Mouse (Mus musculus) large intestine, adult 2 months (tissue): ENCODE results near the gene Tmem11. TPM values are rescaled to one million over a fixed set of nuclear protein-coding genes. Genes with fewer than 3 reads are reported as not detected.

ENCODE experiments used
- DNase-seq: peaks from one replicate; pipeline ENCODE4 v3.0.0-alpha.2; 2012; ENCODE audit warnings: low read depth, low spot score
- WGBS: fragments of 180-500 bp; shearing (Covaris S2); methylation state at CpG from one replicate; pipeline ENCODE4 v1.1.7; 2018; 5-methylcytosine and 5-hydroxymethylcytosine counted together
- polyA plus RNA-seq: library from polyadenylated mRNA; depleted of rRNA; stranded (reverse); fragments of >200 nt; gene quantifications from 2 replicates; pipeline ENCODE4 v1.2.3, GENCODE M21; 2012; rRNA removed

Gene Tmem11
- 59.9 and 74.0 TPM in 2 replicates for polyA plus RNA-seq

DNA sequence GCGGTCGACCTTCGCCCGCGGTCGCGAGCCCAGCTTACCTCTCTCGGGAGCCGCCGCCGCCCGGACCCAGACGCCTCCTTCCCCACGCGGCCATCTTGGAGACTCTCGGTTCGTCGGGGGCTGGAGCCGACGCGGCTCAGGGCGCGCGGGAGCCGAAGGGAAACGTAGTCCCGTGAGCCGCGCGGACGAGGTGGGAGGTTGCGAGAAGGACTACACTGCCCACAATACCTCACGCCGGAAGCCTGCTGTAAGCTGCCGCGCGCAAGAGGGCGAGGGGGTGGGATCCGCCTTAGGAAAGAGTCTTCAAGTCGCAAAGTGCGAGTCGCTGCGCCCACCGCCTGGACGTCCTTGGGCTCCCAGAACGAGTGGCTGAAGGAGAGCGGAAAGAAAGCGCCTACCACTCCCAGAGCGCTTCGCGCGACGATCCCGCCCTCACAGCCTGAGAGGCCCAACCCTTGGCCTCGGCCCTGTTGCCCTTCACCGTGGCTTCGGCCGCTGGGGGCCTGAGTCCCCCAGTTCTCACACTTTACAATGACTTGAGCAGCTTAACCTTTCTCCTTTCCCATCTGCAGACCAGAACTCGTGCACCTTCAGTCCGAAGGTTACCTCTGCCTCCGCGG lies at the start of gene Tmem11:
Tmem11 (minus strand) TSS at position 598 of the 620 bp plus-strand sequence.
- peak; percentile 85 for DNase-seq
- WGBS = under 1% methylated on average over 62 of the region's 62 CpGs

DNA sequence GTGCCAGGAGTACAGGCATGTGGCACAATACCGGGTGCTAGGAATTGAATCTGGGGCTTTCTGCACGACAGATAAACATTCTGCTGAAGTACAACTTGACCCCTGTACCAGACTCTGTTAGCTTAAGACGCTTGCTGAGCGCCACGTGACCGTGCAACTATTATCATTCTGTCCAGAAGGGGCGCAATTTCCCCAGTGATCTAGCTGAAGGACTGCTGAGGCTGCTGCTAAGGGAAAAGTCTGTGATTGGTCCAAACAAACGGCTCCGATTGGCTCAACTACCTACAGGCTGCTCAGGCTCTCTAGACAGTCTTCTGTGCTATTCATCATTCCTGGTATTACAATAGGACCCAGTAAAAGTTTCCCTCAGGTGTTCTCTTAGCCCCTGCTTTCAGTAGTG lies 48.2 kb upstream of the Tmem11 start:
- DNase-seq = peak; percentile 93
- 0% methylated on average over 9 of the region's 9 CpGs for WGBS

DNA sequence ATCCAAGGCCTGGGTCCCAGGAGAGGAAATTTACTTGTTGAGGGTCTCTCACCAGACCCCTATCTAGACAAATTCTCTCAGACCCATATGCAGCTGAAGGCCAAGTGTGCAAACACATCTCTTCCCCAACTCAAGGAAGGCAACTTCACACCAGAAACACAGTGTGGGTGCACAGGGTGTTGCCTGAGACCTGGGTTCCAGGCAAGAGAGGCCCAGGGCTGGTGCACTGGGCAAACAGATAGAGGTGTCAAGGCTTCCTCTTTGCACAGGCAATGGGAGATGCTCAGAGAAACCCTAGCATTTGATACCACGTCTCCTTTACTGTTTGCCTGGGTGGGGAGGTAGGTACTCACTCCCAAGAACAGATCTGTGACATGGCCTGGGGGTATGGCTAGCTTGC lies 45.9 kb upstream of the Tmem11 start:
- no peak for DNase-seq
- 84% methylated on average over 1 of the region's 1 CpGs for WGBS

DNA sequence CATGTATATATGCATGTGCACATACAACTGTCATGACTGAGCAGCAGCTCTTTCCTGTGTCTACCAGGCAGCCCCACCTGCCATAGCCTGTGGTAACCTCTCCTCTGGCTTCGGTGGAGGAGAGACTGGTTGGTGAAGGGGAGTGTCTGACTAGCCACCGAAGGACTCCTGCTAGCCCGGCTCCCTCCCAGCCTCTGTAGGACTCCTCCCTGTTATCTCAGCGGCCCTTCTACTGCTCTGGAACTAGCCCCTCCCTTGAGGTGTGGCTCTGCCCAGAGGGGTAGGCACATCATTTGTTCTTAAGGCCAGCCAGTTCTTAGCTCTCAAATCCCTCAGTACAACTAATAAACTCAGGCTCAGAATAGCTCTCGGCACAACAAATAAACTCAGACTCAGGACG lies 45.4 kb upstream of the Tmem11 start:
- DNase-seq = no peak
- WGBS = 30% methylated on average over 6 of the region's 6 CpGs

DNA sequence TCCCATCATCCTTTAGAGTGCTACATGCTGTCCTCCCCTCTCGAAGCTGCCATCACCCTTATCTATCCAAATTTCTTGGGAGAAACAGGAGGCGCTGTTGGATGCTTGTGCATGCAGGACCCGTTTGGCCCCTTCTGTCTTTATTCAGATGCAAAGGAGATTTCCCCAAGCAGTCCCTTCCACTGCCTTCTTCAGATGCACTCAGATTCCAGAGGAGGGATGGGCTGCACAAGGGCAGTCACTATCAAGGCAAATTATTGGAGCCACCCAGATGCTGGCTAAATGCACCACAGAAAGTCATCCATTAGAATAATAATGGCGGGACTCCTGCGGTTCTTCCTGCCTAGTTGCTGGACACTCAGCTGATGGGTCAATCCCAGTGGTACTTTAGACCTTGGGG lies 43.9 kb upstream of the Tmem11 start:
- DNase-seq = no peak
- 84% methylated on average over 5 of the region's 5 CpGs for WGBS

DNA sequence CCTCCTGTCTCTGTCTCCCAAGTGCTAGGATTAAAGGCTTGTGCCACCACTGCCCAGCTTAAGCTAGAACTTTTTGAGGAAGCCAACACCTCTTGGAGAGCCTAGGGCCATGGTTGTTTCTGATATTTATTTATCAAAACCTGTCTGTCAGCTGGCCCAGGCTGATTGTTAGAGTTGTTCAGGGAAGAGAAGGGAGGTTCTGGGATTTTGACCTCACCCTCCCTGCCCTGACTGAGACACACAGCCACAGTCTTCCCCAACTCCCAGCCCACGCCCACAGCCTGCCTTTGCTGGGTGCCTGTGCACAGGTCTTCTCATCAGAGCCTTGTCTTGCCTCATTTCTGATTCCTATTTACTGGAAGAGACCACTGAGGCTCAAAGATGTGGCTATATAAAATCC lies 43.1 kb upstream of the Tmem11 start:
- no peak for DNase-seq
- 82% methylated on average over 1 of the region's 1 CpGs for WGBS

DNA sequence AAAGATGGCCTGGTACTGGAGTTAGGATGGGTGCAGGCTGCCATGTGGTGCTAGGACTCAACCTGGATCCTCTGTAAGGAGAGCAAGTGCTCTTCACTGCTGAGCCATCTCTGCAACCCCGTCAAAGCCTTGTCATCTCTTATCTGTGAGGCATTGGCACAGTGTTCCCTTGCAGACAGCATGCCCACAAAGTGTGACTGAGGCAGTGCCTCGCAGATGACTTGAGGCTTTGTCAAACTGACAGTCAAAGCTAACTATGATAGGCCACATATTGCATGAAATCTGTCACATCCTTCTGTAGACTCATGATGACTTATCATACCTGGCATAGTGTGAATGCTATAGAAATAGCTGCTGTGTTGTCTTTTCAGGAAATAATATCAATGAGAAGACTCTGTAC lies 40.9 kb upstream of the Tmem11 start:
- DNase-seq = no peak
- 91% methylated on average over 2 of the region's 2 CpGs for WGBS

DNA sequence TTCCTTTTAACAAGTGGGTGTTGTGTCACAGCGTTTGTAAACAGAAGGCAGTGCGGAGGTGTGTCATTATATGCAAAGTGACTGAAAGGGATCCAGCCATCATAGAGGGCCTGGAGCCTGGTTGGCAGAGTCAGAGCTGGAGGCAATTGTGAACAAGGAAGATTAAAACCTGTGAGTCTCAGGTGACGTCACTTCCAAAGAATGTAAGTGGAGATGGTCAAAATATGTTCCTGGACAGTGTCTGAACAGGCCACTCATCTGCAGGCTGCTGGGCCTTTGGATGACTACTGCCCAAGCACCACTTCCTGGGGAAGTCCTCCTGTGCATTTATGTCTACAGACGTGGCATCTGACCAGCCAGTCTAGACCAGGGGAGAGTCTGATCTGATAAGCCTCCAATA lies 36.1 kb upstream of the Tmem11 start:
- no peak for DNase-seq
- WGBS = 59% methylated on average over 4 of the region's 4 CpGs

DNA sequence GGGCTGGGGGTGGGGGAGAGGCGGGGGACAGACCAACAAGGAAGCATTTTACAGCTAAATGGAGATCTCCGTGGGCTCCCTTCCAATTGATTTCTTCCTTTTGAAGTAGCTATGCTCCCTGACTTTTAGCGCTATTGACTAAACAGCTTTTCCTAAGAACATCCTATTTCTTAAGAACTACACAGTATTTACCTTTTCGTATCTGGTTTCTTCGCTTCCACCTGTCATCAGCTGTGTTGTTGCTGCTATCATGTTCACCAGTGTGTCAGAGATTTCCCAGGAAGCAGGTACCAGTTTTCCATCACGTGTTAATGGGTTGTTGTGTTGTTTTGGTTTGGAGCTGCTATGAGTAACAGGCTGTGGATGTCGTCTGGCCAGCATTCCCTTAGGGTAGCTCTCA lies 35.4 kb upstream of the Tmem11 start, which contains the start of gene Natd1:
Natd1 (minus strand) TSS at position 260 of the 400 bp plus-strand sequence.
- 22% methylated on average over 7 of the region's 7 CpGs for WGBS
- DNase-seq = no peak

DNA sequence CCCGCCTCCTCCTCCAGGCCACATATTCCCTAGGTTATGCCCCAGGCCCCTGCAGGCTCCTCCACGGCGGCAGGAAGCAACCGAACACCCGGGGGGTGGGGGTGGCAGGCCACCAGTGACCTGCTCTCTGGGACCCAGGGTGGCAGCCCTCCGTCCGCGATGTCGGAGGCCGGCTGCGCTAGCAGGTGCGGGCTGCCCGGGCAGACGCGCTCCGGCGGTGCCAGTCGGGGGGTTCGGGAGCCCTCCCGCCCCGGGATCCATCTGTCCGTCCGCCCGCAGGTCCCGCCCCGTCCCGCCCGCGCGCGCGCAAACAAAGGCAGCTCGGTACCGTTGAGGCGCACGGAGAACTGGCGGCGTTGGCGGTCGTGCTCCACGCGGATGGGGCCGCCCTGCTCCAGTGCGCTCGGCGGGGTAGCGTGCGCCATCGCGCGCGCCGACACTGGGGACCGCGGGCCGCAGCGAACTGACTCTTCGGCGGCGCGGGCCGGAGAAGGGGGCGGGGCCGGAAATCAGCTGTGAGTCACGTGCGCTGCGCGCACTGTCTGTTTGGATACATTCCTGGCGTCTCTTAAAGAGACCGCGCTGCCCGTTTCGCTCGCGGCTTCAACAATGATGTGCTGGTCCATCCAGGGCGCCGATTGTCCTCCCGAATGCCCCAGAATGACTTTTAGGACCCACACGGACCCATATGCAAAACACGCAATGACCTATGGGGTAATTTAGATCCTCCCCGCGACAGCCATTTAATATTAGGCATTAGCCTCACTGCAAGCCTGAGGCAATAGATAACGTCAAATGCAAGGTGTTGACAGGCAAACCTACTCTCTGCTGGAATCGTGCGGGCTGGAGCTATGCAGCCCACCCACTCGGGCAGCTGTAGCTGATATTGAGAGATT lies 34.5 kb upstream of the Tmem11 start:
- WGBS = under 1% methylated on average over 85 of the region's 86 CpGs
- DNase-seq = no peak

DNA sequence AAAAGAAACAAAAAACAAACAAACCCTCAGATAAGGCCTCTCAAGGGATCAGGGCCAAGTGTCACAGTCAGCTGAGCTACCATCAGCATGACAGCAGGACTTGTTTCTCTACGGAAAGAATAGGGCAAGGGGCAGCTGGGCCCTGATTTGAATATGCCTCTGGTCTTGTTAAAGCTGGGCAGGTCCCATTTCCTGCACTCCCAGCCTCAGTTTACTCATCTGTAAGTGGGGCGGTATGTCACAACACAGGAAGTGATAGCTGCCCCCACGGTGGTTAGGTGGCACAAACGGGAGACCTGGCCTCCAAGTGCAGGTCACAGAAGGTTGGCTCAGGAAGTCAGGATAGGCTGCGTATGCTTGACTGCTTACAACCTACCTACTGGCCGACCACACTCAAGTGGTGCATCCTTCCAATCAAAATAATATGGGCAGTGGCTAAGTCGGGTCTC lies 33.5 kb upstream of the Tmem11 start:
- 17% methylated on average over 7 of the region's 7 CpGs for WGBS
- DNase-seq = no peak

DNA sequence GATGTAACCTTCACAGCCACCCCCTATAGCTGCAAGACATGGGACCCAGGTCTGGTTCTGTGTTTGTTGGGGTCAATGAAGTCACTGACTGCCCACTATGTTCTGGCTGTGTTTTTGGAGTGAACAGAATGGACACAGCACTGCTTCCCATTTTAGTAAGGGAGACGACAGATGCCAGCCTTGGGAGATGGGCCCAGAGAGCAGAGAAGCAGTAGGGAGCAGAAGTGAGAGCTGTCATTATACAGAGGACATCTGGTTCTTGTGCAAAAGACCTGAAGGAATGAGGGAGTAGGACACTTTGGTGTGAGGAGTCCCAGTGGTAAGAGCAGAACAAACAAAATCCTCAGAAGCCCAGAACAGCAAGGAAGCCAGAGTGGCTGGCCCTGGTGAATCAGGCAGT lies 30.6 kb upstream of the Tmem11 start:
- 78% methylated on average over 1 of the region's 1 CpGs for WGBS

DNA sequence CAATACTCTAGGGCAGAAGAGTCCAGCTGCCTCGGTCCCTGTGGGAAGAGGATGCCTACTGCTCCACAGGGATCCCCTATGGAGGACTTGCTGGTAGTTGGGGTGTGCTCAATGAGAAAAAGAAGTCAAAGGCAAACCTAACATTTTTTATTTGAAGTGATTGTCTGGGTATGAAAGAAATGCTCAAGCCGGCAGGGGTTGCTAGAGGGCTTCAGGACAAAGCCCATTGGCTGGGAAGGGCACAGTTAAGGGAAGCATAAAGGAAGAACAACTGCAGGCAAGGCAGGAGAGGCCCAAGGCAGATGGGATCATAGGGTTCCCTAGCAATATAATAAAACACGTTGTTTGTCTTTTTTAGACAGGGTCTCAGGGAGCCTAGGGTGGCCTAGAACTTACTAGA lies 29.0 kb upstream of the Tmem11 start:
- 61% methylated on average over 3 of the region's 3 CpGs for WGBS
- DNase-seq = no peak

More for the DNA sequence above, 30.6 kb upstream of the Tmem11 start:
- no peak for DNase-seq

DNA sequence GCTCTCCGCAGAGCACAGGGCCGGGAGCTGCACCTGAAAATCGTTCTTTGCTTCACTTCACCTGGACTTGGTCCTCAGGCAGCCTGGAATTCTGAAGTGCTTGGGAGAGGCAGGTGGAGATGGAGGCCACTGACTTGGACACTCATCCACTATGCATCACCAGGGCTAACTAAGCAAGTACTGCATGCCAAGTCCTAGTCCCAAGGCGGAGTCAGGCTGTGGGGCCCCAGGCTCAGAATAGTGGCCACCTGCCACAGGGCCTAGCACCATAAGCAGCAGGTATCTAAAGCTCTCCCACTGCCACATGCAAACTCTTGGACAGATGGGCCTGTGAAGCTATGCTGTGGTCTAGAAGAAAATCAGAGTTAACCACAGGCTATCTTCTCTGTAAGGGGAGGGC lies 27.4 kb upstream of the Tmem11 start:
- DNase-seq = no peak
- 85% methylated on average over 4 of the region's 4 CpGs for WGBS

DNA sequence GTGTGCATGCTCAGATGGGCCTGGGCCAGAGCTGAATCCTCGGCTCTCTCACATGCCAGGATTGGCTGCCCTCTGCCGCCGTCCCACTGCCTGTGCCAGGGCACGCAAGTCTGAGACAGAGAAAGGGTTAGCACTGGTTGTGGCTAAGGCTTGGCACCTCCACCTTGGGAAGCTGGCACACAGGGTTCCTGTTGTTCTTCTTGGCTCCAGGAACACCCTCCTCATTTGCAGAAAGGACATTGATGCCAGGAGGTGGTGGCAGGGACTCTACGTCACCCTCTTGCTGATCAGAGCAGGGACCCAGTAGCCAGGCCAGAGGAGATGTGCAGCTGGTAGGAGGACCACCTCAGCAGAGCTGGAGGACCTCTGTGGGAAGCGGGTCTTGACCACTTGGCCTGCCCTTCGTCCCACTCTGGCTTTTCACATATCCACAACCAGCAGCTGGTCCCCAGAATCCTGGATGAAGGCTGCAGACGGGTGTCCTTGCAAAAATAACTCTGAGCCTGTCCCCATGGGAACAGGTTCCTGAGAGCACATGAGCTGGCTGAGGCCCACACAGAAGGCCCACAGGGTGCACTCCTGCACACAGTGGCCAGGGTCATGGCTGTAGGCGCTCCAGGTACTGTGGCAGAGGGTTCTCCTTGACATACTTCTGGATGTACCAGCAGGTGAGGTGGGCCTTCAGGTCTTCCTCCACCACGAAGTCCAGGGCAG lies 26.5 kb upstream of the Tmem11 start:
- no peak for DNase-seq
- WGBS = 89% methylated on average over 10 of the region's 10 CpGs

DNA sequence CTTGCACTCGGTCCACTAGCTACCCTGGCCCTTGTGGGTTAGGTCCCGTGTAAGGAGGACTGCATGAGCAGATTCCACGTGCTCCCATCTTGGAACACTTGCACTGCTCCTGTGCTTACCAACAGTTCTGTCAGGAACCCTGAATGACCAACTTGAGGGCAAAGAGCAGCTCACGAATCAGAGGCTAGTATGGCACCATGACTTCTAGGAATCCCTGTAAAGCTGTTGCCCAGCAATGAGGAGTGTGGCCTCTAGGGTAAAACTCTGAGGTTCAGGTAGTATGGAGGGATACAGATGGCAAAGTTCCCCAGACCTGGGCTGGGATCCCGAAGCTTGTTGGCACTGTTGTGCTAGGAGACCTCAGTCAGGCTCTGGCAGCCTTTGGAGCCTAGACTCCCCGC lies 24.6 kb upstream of the Tmem11 start:
- WGBS = 87% methylated on average over 6 of the region's 6 CpGs
- no peak for DNase-seq

DNA sequence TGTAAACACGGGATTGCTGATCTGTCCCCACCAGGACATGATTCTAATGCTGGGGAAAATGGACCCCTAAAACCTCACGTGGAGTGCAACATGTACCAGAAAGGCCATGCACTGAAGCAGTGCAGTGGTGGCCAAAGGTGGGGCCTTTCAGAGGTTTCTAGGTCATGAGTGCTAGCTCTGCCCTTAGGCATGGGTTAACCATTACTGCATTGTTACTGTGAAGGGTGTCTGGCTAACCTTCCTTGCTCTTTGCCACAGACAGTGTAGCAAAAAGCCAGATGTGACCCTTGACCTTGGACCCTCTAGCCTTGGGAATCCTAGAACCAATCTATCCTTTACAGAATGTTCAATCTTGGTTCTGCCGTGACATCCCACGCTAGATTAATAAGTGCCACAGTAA lies 23.4 kb upstream of the Tmem11 start:
- WGBS = 54% methylated on average over 4 of the region's 4 CpGs

DNA sequence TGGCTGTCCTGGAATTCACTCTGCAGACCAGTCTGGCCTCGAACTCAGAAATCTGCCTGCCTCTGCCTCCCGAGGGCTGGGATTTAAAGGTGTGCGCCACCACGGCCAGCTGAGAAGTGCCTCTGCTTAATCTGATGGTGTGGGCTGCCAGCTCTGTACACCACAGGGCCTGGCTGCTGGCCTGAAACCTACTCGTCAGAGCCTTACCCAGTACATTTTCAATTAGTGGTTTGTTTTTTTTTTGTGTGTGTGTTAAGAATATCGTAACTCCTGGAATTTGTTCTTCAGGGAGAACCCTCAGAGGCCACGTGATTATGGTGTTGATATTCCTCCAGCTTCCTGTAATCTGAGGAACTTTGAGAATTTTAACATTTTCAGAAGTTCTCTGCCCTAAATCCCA lies 22.9 kb upstream of the Tmem11 start:
- DNase-seq = no peak
- 68% methylated on average over 7 of the region's 7 CpGs for WGBS

More for the DNA sequence above, 23.4 kb upstream of the Tmem11 start:
- no peak for DNase-seq

DNA sequence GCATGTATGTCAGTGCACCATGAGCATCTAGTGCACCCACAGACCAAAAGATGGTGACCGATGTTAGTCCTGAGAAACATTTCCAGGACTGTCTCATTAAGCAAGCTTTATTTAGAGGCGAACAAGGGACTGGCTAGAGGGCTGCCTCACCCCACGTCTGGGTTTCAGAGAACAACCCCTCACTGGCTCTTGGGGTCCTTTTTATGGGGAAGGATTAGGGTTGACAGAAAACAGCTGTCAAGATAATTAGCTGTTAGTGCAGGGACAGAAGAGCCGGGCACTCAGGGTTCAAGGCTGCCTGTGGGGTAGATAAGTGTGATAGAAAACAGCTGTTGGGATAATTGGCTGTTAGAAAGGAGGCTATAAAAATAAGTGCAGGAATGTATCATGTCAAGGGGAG lies 16.8 kb upstream of the Tmem11 start:
- DNase-seq = no peak
- WGBS = 38% methylated on average over 4 of the region's 4 CpGs

DNA sequence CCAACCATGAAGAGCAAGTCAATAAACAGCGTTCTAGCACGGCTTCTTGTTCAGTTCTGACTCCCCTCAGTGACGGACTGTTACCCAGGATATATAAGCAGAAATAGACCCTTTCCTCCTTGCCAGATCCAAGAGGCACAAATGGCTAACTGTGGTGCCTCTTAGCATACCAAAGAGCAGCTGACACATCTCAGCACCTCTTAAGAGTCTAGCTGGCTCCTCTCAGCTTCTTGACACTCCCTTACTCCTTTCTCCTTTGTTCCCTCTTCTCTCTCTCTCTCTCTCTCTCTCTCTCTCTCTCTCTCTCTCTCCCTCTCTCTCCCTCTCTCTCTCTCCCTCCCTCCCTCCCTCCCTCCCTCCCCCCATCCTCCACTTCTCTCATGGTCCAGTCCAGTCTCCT lies 11.7 kb upstream of the Tmem11 start:
- 39% methylated on average over 3 of the region's 3 CpGs for WGBS
- DNase-seq = no peak
